Mouse (Mus musculus) limb, embryonic 10.5 days (tissue): ENCODE results near the gene Rbpj. TPM values are rescaled to one million over a fixed set of nuclear protein-coding genes. Genes with fewer than 3 reads are reported as not detected.
A peak's percentile ranks its signal among the peaks of the same experiment; 100 is the strongest.
"Not testable (repeated sequence)": the region's sequence is repeated elsewhere in the genome, so short reads cannot be mapped to it uniquely, and the experiment has no call there.

Source experiments
- DNase-seq: peaks from one replicate; pipeline ENCODE4 v3.0.0-alpha.2; 2017; ENCODE audit warnings: low spot score
- H3K27ac ChIP-seq: fragments of 300-500 bp; sonication (generic); 2 replicates; pipeline ENCODE4 v1.5.1; 2016; ENCODE audit warnings: mild to moderate bottlenecking
- H3K27me3 ChIP-seq: fragments of 300-500 bp; sonication (generic); 2 replicates; pipeline ENCODE4 v1.6.1; 2016; ENCODE audit warnings: low read depth, mild to moderate bottlenecking; ENCODE audit not compliant: poor library complexity, severe bottlenecking
- H3K36me3 ChIP-seq: fragments of 300-500 bp; sonication (generic); 2 replicates; pipeline ENCODE4 v1.6.1; 2016; ENCODE audit warnings: mild to moderate bottlenecking, moderate library complexity
- H3K4me1 ChIP-seq: fragments of 300-500 bp; sonication (generic); 2 replicates; pipeline ENCODE4 v1.6.1; 2016
- H3K4me3 ChIP-seq: fragments of 300-500 bp; sonication (generic); 2 replicates; pipeline ENCODE4 v1.5.1; 2016; ENCODE audit warnings: mild to moderate bottlenecking, moderate library complexity
- H3K9me3 ChIP-seq: fragments of 300-500 bp; sonication (generic); replicated peaks from 2 replicates; pipeline ENCODE4 v1.6.1; 2016; ENCODE audit warnings: mild to moderate bottlenecking
- WGBS: fragments of 180-500 bp; shearing (Covaris S2); methylation state at CpG from one replicate; pipeline ENCODE4 v1.1.7; 2016; 5-methylcytosine and 5-hydroxymethylcytosine counted together
- polyA plus RNA-seq: library from polyadenylated mRNA; unstranded; fragments of >200 nt; fragmentation: Nextera tagmentation; extraction: Ambion mirVana; gene quantifications from 2 replicates; pipeline ENCODE4 v1.2.1, GENCODE M21; 2016

Rbpj gene
- polyA plus RNA-seq, 1 experiment from 2014 or later, result 45.1 TPM

GRCm38 (mm10) chr5:53657925-53658324 is 192.0 kb downstream of the Rbpj start:
- Histone ChIP-seq H3K9me3 (no peaks in the 10 kb centered on the region), H3K27me3 (no peaks in the 10 kb centered on the region), H3K36me3 (peaks cover 10% of the 10 kb centered on the region), H3K4me3 (no peak overlapping the region), H3K27ac (no peak overlapping the region), H3K4me1 (no peaks in the 10 kb centered on the region)
- DNase-seq, result no peak
- WGBS, result 88% methylated on average over 6 of the region's 6 CpGs

- Histone ChIP-seq H3K27ac (no peak overlapping the region), H3K9me3 (no peaks in the 10 kb centered on the region), H3K4me3 (no peak overlapping the region), H3K4me1 (no peaks in the 10 kb centered on the region), H3K27me3 (no peaks in the 10 kb centered on the region), H3K36me3 (0 out of 2 replicates have a peak, but pooled peaks cover 2% of the 10 kb centered on the region)
- 85% methylated on average over 2 of the region's 2 CpGs for WGBS
- peak; percentile 24 for DNase-seq
Measured at GRCm38 (mm10) chr5:53661508-53661907, 195.6 kb downstream of the Rbpj start.

- H3K27ac ChIP-seq, result no peak overlapping the region
- no peaks in the 10 kb centered on the region for H3K9me3 ChIP-seq
- H3K4me3 ChIP-seq, result no peak overlapping the region
- H3K4me1 ChIP-seq, result no peaks in the 10 kb centered on the region
- H3K27me3 ChIP-seq, result no peaks in the 10 kb centered on the region
- 56% methylated on average over 1 of the region's 1 CpGs for WGBS
- DNase-seq, result peak; percentile 10
- H3K36me3 ChIP-seq, result no peaks in the 10 kb centered on the region
Measured at GRCm38 (mm10) chr5:53662413-53662812, 196.5 kb downstream of the Rbpj start.

- H3K27me3 ChIP-seq, result no peaks in the 10 kb centered on the region
- H3K36me3 ChIP-seq, result no peaks in the 10 kb centered on the region
- H3K9me3 ChIP-seq, result no peaks in the 10 kb centered on the region
- no peaks in the 10 kb centered on the region for H3K4me1 ChIP-seq
- H3K4me3 ChIP-seq, result no peak overlapping the region
- no peak for DNase-seq
- H3K27ac ChIP-seq, result no peak overlapping the region
Measured at GRCm38 (mm10) chr5:53663665-53664064, 197.7 kb downstream of the Rbpj start.

- Histone ChIP-seq H3K36me3 (no peaks in the 10 kb centered on the region), H3K4me1 (no peaks in the 10 kb centered on the region), H3K4me3 (no peak overlapping the region), H3K27me3 (no peaks in the 10 kb centered on the region), H3K9me3 (no peaks in the 10 kb centered on the region), H3K27ac (no peak overlapping the region)
- no peak for DNase-seq
- WGBS, result 89% methylated on average over 5 of the region's 5 CpGs
Measured at GRCm38 (mm10) chr5:53668021-53668420, 202.1 kb downstream of the Rbpj start.

GRCm38 (mm10) chr5:53670321-53670938 is 204.5 kb downstream of the Rbpj start:
- no peak overlapping the region for H3K27ac ChIP-seq
- no peaks in the 10 kb centered on the region for H3K36me3 ChIP-seq
- DNase-seq, result no peak
- no peaks in the 10 kb centered on the region for H3K9me3 ChIP-seq
- H3K4me3 ChIP-seq, result no peak overlapping the region
- no peaks in the 10 kb centered on the region for H3K4me1 ChIP-seq
- H3K27me3 ChIP-seq, result no peaks in the 10 kb centered on the region
- WGBS, result 90% methylated on average over 10 of the region's 10 CpGs

- no peaks in the 10 kb centered on the region for H3K9me3 ChIP-seq
- DNase-seq, result no peak
- H3K27ac ChIP-seq, result no peak overlapping the region
- H3K36me3 ChIP-seq, result no peaks in the 10 kb centered on the region
- 74% methylated on average over 4 of the region's 4 CpGs for WGBS
- no peaks in the 10 kb centered on the region for H3K4me1 ChIP-seq
- H3K4me3 ChIP-seq, result no peak overlapping the region
- no peaks in the 10 kb centered on the region for H3K27me3 ChIP-seq
Measured at GRCm38 (mm10) chr5:53671507-53671906, 205.6 kb downstream of the Rbpj start.

- H3K4me1 ChIP-seq, result no peaks in the 10 kb centered on the region
- no peak overlapping the region for H3K27ac ChIP-seq
- no peaks in the 10 kb centered on the region for H3K9me3 ChIP-seq
- no peaks in the 10 kb centered on the region for H3K36me3 ChIP-seq
- H3K27me3 ChIP-seq, result no peaks in the 10 kb centered on the region
- 22% methylated on average over 5 of the region's 5 CpGs for WGBS
- DNase-seq, result peak; percentile 83
- no peak overlapping the region for H3K4me3 ChIP-seq
Measured at GRCm38 (mm10) chr5:53672352-53672751, 206.4 kb downstream of the Rbpj start.

GRCm38 (mm10) chr5:53673493-53674150 is 207.7 kb downstream of the Rbpj start:
- not testable (repeated sequence) for H3K9me3 ChIP-seq, H3K36me3 ChIP-seq, DNase-seq, H3K4me1 ChIP-seq, H3K27ac ChIP-seq, H3K27me3 ChIP-seq, H3K4me3 ChIP-seq
- WGBS, result 86% methylated on average over 6 of the region's 6 CpGs

GRCm38 (mm10) chr5:53676671-53677070 is 210.7 kb downstream of the Rbpj start:
- no peak for DNase-seq
- WGBS, result 88% methylated on average over 8 of the region's 8 CpGs
- Histone ChIP-seq H3K9me3 (no peaks in the 10 kb centered on the region), H3K4me1 (no peaks in the 10 kb centered on the region), H3K36me3 (no peaks in the 10 kb centered on the region), H3K4me3 (no peak overlapping the region), H3K27me3 (no peaks in the 10 kb centered on the region), H3K27ac (no peak overlapping the region)

GRCm38 (mm10) chr5:53678036-53678767 is 212.2 kb downstream of the Rbpj start:
- Histone ChIP-seq H3K27me3 (no peaks in the 10 kb centered on the region), H3K4me1 (no peaks in the 10 kb centered on the region), H3K4me3 (no peak overlapping the region), H3K27ac (no peak overlapping the region), H3K9me3 (no peaks in the 10 kb centered on the region), H3K36me3 (no peaks in the 10 kb centered on the region)
- 64% methylated on average over 13 of the region's 13 CpGs for WGBS
- DNase-seq, result no peak

GRCm38 (mm10) chr5:53679651-53680050 is 213.7 kb downstream of the Rbpj start:
- Histone ChIP-seq H3K4me3 (no peak overlapping the region), H3K36me3 (no peaks in the 10 kb centered on the region), H3K27ac (no peak overlapping the region), H3K27me3 (no peaks in the 10 kb centered on the region), H3K9me3 (no peaks in the 10 kb centered on the region), H3K4me1 (no peaks in the 10 kb centered on the region)
- 51% methylated on average over 6 of the region's 6 CpGs for WGBS
- DNase-seq, result no peak

- H3K27ac ChIP-seq, result no peak overlapping the region
- 82% methylated on average over 3 of the region's 3 CpGs for WGBS
- H3K9me3 ChIP-seq, result no peaks in the 10 kb centered on the region
- H3K36me3 ChIP-seq, result no peaks in the 10 kb centered on the region
- H3K27me3 ChIP-seq, result no peaks in the 10 kb centered on the region
- DNase-seq, result no peak
- no peak overlapping the region for H3K4me3 ChIP-seq
- H3K4me1 ChIP-seq, result no peaks in the 10 kb centered on the region
Measured at GRCm38 (mm10) chr5:53683916-53684315, 218.0 kb downstream of the Rbpj start.
